Mouse (Mus musculus) kidney, postnatal 10 days (tissue): ENCODE data around the gene Tmem88.
A peak's percentile ranks its signal among the peaks of the same experiment; 100 is the strongest.

Experiments used
- DNase-seq: peaks from one replicate; pipeline ENCODE4 v3.0.0; 2021; ENCODE audit warnings: mixed read lengths

Gene Tmem88

GRCm38 (mm10) chr11:69403691-69404594 lies 5.9 kb upstream of the Tmem88 start:
- DNase-seq = peak; percentile 42

GRCm38 (mm10) chr11:69401987-69402386 lies 4.0 kb upstream of the Tmem88 start:
- peak; percentile 13 for DNase-seq

GRCm38 (mm10) chr11:69401210-69401637 lies 3.2 kb upstream of the Tmem88 start:
- peak; percentile 94 for DNase-seq

- DNase-seq = peak; percentile 23
These were observed 2.2 kb upstream of the Tmem88 start for GRCm38 (mm10) chr11:69400083-69400850.

- peak; percentile 55 for DNase-seq
These were observed 1.4 kb upstream of the Tmem88 start for GRCm38 (mm10) chr11:69399201-69400082.

GRCm38 (mm10) chr11:69398486-69399200 lies 609 bp upstream of the Tmem88 start:
- peak; percentile 29 for DNase-seq

GRCm38 (mm10) chr11:69397581-69398057 lies 415 bp downstream of the Tmem88 start:
- peak; percentile 54 for DNase-seq

- peak; percentile 80 for DNase-seq
These were observed 1.3 kb downstream of the Tmem88 start for GRCm38 (mm10) chr11:69396772-69397171.

- DNase-seq = peak; percentile 97
These were observed 2.2 kb downstream of the Tmem88 start for GRCm38 (mm10) chr11:69395634-69396373.

GRCm38 (mm10) chr11:69395235-69395633 lies 2.8 kb downstream of the Tmem88 start, which contains the start of the genes Naa38 and Cyb5d1:
Gene Naa38, plus strand, starts transcription at chr11:69395487.
Gene Cyb5d1, minus strand, starts transcription at chr11:69395631.
- peak; percentile 94 for DNase-seq

GRCm38 (mm10) chr11:69394591-69395167 lies 3.4 kb downstream of the Tmem88 start:
- DNase-seq = peak; percentile 42

- peak; percentile 85 for DNase-seq
These were observed 7.5 kb downstream of the Tmem88 start for GRCm38 (mm10) chr11:69390400-69391034.

- DNase-seq = peak; percentile 53
These were observed 8.3 kb downstream of the Tmem88 start for GRCm38 (mm10) chr11:69389531-69390399.

GRCm38 (mm10) chr11:69388680-69389079 lies 9.4 kb downstream of the Tmem88 start:
- DNase-seq = no peak

- DNase-seq = no peak
These were observed 11.3 kb downstream of the Tmem88 start for GRCm38 (mm10) chr11:69386758-69387157.

GRCm38 (mm10) chr11:69384979-69385378 lies 13.1 kb downstream of the Tmem88 start:
- DNase-seq = peak; percentile 73

- no peak for DNase-seq
These were observed 15.4 kb downstream of the Tmem88 start for GRCm38 (mm10) chr11:69382478-69383105.

GRCm38 (mm10) chr11:69381356-69381755 lies 16.7 kb downstream of the Tmem88 start:
- DNase-seq = peak; percentile 68
